Mouse (Mus musculus) olfactory bulb, adult 2 months (tissue): Measurements from ENCODE around the gene Gnb1l. TPM values are rescaled to one million over a fixed set of nuclear protein-coding genes. Genes with fewer than 3 reads are reported as not detected.

Source experiments
- H3K27ac ChIP-seq: fragments of 200-500 bp; 2 replicates; pipeline ENCODE4 v1.5.1; 2012; ENCODE audit warnings: low read depth, low read length; ENCODE audit not compliant: insufficient read depth
- H3K4me1 ChIP-seq: fragments of 200-500 bp; 2 replicates; pipeline ENCODE4 v1.6.1; 2012; ENCODE audit warnings: low read length; ENCODE audit not compliant: control insufficient read depth, insufficient read depth
- H3K4me3 ChIP-seq: fragments of 200-500 bp; 2 replicates; pipeline ENCODE4 v1.5.1; 2012; ENCODE audit warnings: mild to moderate bottlenecking, low read depth, low read length, moderate library complexity; ENCODE audit not compliant: insufficient read depth
- CTCF ChIP-seq: fragments of 200-500 bp; IDR thresholded peaks from 2 replicates; pipeline ENCODE4 v1.5.1; 2012; ENCODE audit warnings: low read depth, mild to moderate bottlenecking, low read length, moderate library complexity; ENCODE audit not compliant: insufficient read depth
- POLR2A ChIP-seq: fragments of 200-500 bp; IDR thresholded peaks from 2 replicates; pipeline ENCODE4 v1.6.1; 2012; ENCODE audit warnings: mild to moderate bottlenecking, low read depth, low read length, moderate library complexity; ENCODE audit not compliant: insufficient read depth
- WGBS: fragments of 180-500 bp; shearing (Covaris S2); methylation state at CpG from one replicate; pipeline ENCODE4 v1.1.7; 2018; 5-methylcytosine and 5-hydroxymethylcytosine counted together
- polyA plus RNA-seq: library from polyadenylated mRNA; stranded (reverse); fragments of >200 nt; gene quantifications from 2 replicates; pipeline ENCODE4 v1.2.4, GENCODE M21; 2012; ENCODE audit warnings: low replicate concordance; ENCODE audit not compliant: missing spikeins, insufficient read depth, insufficient read length

Gnb1l gene
- polyA plus RNA-seq, 1 experiment, result not detected

GRCm38 (mm10) chr16:18477996-18478395 lies 20.5 kb upstream of the Gnb1l start:
- Histone ChIP-seq H3K4me3 (no peak overlapping the region), H3K4me1 (peaks cover 8% of the 10 kb centered on the region), H3K27ac (no peak overlapping the region)
- TF ChIP-seq POLR2A, result no peak
- no peak for TF ChIP-seq CTCF
- WGBS, result 76% methylated on average over 6 of the region's 6 CpGs

- Histone ChIP-seq H3K4me3 (no peak overlapping the region), H3K4me1 (peaks cover 15% of the 10 kb centered on the region), H3K27ac (no peak overlapping the region)
- no peak for TF ChIP-seq POLR2A
- no peak for TF ChIP-seq CTCF
- 59% methylated on average over 7 of the region's 7 CpGs for WGBS
Observed at GRCm38 (mm10) chr16:18479667-18480066, 18.8 kb upstream of the Gnb1l start.

GRCm38 (mm10) chr16:18480933-18481485 lies 17.5 kb upstream of the Gnb1l start:
- Histone ChIP-seq H3K4me1 (peaks cover 16% of the 10 kb centered on the region), H3K27ac (no peak overlapping the region), H3K4me3 (no peak overlapping the region)
- 70% methylated on average over 4 of the region's 4 CpGs for WGBS
- no peak for TF ChIP-seq CTCF
- no peak for TF ChIP-seq POLR2A

- 92% methylated on average over 3 of the region's 3 CpGs for WGBS
Observed at GRCm38 (mm10) chr16:18482431-18482830, 16.1 kb upstream of the Gnb1l start.

GRCm38 (mm10) chr16:18483839-18484238 lies 14.7 kb upstream of the Gnb1l start:
- Histone ChIP-seq H3K4me3 (no peak overlapping the region), H3K4me1 (peaks cover 16% of the 10 kb centered on the region), H3K27ac (no peak overlapping the region)
- TF ChIP-seq POLR2A (no peak), CTCF (no peak)
- WGBS, result 83% methylated on average over 5 of the region's 5 CpGs

More at GRCm38 (mm10) chr16:18482431-18482830, 16.1 kb upstream of the Gnb1l start:
- no peak for TF ChIP-seq POLR2A
- TF ChIP-seq CTCF, result no peak
- no peak overlapping the region for H3K27ac ChIP-seq
- peaks cover 16% of the 10 kb centered on the region for H3K4me1 ChIP-seq
- H3K4me3 ChIP-seq, result no peak overlapping the region

GRCm38 (mm10) chr16:18484386-18484785 lies 14.1 kb upstream of the Gnb1l start:
- H3K4me1 ChIP-seq, result peaks cover 13% of the 10 kb centered on the region
- H3K27ac ChIP-seq, result no peak overlapping the region
- WGBS, result 38% methylated on average over 4 of the region's 4 CpGs
- H3K4me3 ChIP-seq, result no peak overlapping the region
- TF ChIP-seq CTCF, result no peak
- TF ChIP-seq POLR2A, result no peak

- H3K4me3 ChIP-seq, result no peak overlapping the region
- H3K27ac ChIP-seq, result no peak overlapping the region
- TF ChIP-seq CTCF, result no peak
- no peak for TF ChIP-seq POLR2A
- 39% methylated on average over 5 of the region's 5 CpGs for WGBS
- H3K4me1 ChIP-seq, result 0 out of 2 replicates have a peak, but pooled peaks cover 8% of the 10 kb centered on the region
Observed at GRCm38 (mm10) chr16:18484794-18485435, 13.6 kb upstream of the Gnb1l start.

- no peak for TF ChIP-seq POLR2A
- H3K4me1 ChIP-seq, result 0 out of 2 replicates have a peak, but pooled peaks cover 8% of the 10 kb centered on the region
- H3K4me3 ChIP-seq, result no peak overlapping the region
- 98% methylated on average over 2 of the region's 2 CpGs for WGBS
- H3K27ac ChIP-seq, result no peak overlapping the region
Observed at GRCm38 (mm10) chr16:18486126-18486525, 12.4 kb upstream of the Gnb1l start.

GRCm38 (mm10) chr16:18490281-18490680 lies 8.2 kb upstream of the Gnb1l start:
- TF ChIP-seq CTCF, result no peak
- TF ChIP-seq POLR2A, result no peak
- WGBS, result 97% methylated on average over 3 of the region's 3 CpGs
- no peak overlapping the region for H3K4me3 ChIP-seq
- no peak overlapping the region for H3K27ac ChIP-seq
- H3K4me1 ChIP-seq, result no peaks in the 10 kb centered on the region

- Histone ChIP-seq H3K27ac (no peak overlapping the region), H3K4me1 (no peaks in the 10 kb centered on the region), H3K4me3 (no peak overlapping the region)
- TF ChIP-seq CTCF, result no peak
- TF ChIP-seq POLR2A, result no peak
- 72% methylated on average over 1 of the region's 1 CpGs for WGBS
Observed at GRCm38 (mm10) chr16:18490894-18491293, 7.6 kb upstream of the Gnb1l start.
